Mouse (Mus musculus) cerebellum, adult 18-20 months (tissue): ENCODE measurements around the gene Atp12a.
A peak's percentile ranks its signal among the peaks of the same experiment; 100 is the strongest.

Experiments
- DNase-seq, 2 experiments: peaks; one replicate each; pipeline ENCODE4 v3.0.0; 2021

The Atp12a gene

DNA sequence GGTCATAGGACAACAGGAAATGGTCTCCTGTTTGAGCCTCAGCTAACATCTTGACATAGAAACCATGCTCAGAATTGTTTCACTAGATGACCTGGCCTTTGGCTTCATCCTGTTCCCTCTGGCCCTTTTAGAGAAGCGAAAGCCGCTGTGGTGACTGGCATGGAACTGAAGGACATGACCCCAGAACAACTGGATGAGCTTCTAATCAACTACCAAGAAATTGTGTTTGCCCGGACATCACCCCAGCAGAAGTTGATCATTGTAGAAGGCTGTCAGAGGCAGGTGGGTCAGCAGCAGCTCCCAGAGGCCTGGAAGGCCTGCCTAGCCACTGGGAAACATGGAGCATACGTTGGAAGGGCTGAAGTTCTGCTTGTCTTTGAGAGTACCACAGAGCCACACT, 17.5 kb downstream of the Atp12a start:
- no peak for DNase-seq

DNA sequence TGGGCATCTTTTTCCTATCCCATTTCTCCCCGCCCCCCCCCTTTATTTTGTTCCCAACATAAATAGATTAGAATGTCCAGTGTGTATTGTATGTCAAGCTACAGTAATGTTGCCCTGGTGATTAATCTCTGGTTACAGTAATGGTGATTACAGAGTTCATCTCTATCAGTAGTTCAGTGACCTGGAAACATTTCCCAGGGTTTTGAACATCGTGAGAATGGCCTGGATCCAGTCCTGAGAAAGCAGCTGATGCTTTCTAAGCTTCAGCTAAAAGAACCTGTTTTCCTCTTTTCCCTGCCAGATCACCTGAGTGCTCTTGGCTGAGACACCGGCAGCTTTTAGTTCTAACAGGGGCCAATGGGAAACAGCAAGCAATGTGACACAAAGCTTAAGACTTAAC, 25.4 kb downstream of the Atp12a start:
- DNase-seq = peak in 1 of 2 experiments; percentile 27

DNA sequence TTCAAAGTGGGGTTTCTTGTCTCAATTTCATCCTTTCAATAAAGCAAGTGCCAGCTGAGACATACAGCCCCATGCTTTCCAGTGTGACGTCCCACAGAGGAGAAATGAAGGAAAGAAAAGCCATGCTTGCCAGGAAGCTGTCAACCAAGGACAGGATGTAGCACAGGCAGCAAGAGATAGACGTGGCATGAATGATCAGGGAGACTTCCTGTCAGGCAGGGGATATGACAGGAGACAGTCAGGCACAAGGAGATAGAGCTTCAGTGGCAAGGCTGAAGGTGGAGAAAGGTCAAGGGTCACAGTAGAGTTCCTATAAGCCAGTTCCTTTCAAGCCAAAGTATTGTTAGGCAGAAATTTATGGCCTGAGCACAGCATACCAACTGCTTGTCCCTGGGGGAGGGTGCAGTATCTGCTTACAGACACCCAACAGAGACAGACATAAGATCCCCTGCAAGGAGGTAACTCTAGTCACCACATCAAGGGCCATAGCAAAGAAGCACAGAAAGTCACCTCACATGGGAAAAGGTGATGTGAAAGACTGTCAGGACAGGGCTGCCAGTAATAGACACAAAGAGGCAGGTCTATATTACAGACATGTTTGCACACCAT, 28.9 kb downstream of the Atp12a start:
- DNase-seq = no peak

DNA sequence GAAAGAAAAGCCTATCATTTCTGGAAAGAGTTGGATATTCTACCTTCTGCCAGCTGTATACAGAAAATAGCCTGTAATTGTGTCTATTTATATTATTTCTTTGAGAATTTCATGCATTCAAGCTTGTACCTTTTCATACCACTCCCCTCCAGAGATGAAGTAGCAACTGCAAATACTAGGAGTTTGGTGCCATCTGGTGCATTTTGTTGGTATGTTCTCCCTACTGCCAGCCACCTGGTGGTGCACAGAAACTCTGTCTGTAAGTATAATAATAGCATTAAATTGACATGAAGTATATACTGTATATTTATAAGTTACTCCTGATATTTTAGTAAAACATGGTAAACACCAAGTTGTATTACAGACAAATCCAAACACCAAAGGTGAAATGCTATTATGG, 33.1 kb downstream of the Atp12a start:
- DNase-seq = peak; percentile 30 to 36

DNA sequence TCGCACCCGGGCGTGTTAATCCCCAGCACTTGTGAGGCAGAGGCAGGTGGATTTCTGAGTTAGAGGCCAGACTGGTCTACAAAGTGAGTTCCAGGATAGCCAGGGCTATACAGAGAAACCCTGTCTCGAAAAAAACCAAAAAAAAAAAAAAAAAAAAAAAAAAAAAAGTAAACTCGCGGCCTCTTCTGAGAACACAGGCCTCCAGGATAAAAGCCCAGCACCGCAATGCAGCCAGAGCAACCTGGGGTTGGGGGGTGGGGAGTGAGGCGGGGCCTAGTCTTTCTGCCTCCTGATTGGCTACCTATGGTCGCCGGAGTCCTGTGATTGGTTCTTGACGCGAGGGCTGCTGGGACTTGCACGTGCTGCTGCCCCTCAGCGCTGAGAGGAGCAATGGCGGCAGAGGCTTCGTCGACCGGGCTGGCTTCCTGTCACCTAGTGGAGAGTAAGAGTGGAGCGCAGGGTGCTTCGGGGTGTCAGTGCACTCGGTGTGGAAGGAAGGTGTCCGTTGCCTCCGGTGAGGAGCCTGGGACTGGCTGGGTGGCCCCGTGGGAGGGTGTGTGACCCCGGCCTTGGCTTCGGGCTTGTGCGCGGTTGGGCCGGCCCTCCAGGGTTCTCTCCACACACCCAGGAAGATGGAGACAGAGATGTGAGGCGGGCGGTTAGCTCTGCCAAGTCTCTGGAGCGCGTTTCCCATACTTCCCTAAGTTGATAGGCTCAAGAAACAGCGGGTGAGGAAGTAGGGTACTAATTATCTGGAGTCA, 37.6 kb downstream of the Atp12a start, which contains the start of gene Rnf17:
Rnf17 (plus strand) TSS at position 271 of the 761 bp plus-strand sequence.
- no peak for DNase-seq

DNA sequence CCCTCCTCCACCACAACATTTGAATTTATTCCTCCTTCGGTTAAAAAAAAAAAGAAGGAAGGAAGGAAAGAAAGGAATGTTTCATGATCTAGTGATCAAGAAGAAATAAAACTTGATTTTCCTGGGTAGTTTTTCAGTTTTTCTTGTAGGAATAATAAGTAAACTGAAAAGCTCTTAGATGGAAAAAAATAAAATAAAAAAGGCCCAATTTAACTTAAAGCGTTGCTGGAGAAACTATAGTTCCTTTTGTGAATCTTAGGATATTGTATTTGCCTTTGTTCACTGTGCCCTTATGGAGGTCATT, 38.2 kb downstream of the Atp12a start:
- no peak for DNase-seq
